Mouse (Mus musculus): ENCODE results near the gene Dock1.
A peak's percentile ranks its signal among the peaks of the same experiment; 100 is the strongest.

Gene Dock1

DNA sequence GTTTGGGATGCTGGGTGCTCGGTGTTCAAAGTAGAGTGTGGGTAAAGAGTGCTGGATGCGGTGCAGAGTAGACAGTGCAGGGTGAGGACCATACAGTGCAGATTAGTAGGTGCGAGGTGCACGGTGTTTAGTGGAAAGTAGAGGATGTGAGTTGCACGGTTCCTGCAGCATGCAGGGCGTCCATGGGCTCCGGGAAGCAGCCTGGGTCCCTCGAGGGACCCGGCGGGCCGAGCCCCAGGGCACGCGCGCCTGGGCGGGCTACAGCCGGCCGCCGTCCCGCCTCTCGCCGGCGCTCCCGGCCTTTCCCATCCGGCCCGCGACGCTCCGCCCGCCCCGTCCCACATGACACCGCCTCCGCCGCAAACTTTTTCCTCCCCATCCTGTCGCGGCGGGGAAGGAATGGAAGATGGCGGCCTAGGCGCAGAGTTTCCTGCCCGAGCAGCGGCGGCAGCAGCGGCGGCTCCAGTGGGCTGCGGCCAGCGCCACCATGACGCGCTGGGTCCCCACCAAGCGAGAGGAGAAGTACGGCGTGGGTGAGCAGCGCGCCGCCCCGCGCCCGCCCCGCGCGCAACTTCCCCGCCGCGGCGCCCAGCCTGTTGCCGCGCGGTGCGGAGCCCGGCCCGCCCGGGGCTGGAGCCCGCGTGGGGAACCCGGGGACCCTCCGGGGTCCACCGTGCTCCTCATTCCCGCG is at the start of gene Dock1:
TSS of gene Dock1 (plus strand) at position 343 of the 691 bp plus-strand sequence.
- DNase-seq = peak; percentile 38 to 42

DNA sequence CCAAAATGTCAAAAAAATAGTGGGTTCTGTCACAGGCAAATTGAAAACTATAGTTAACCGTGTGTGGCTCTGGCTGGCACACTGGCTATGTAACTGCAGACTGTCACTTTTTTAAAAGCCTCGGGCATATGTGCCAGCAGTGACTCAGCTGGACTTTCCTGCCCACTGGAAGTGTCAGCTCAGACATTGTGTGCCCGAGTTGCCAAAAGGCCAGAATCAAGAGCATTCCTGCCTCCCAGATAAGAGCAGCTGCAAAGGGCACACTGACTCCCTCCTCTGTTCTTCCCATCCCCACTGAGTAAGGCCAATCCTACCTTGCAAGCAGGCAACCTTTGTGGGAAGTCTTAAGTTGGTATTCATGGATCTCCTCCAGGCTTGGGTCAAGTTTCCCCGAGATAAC is 42.5 kb upstream of the Dock1 start:
- no peak for DNase-seq

DNA sequence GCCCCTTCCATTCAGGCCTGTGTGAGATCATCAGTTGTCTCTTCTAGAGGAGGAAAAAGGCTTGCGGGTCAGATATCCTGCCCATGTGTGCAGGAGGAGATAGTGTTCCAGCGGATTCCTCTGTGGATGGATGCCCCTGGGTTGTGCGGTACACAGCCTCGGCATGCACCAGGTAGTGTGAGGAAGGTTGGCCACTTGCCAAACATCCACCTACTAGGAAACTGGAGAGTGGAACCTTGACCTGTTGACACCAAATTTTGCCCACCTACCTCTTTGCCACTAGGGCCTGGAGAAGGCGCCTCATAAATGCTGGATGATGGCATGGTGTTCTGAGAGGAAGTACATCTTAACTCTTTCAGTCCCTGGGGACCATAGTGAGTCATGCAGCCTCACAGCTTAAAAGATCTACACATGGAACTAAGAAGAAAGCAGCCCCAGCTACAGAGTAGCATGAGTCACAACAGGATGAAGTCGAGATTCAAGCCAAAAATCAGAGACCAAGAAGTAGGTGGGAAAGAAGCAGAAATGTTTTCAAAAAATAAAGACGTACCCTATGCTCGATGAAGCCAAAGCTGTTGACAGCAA is 20.1 kb upstream of the Dock1 start:
- no peak for DNase-seq

DNA sequence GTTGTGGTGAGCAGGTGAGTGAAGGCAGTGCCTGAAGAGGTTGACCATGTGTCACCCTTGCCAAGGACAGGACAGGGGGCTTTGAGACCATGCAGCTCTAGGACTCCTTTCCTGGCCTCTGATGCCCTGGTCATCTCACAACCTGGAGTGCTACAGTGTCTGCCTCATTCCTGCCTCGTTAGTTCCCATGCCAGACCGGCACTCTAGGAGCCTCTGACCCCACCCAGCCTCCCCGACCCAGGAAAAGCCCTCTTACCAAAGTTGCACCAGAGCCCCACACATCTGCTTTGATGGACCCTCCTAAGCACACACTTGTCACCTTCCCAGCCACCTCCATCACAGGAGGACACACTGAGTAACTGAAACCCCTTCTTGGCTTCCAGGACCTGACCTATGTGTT is 19.4 kb upstream of the Dock1 start:
- no peak for DNase-seq

DNA sequence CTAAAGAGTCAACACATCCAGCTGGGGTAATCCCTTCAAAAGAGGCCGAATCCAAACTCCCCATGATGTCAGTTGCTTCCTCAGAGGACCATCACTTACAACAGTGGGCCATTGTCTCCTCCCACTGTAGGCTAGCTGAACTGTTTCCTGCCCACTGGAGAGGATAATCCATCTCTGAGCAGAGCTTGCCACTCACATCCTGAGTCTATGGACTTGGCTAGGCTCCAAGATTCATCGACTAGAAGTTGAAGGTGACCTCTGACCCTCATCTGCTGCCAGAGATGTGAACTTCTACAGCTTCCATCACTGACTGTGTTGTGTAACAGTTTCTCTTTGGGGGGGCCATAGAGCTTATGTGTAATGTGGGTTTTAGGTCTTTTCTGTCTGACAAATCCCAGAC is 7.2 kb upstream of the Dock1 start:
- DNase-seq = no peak

DNA sequence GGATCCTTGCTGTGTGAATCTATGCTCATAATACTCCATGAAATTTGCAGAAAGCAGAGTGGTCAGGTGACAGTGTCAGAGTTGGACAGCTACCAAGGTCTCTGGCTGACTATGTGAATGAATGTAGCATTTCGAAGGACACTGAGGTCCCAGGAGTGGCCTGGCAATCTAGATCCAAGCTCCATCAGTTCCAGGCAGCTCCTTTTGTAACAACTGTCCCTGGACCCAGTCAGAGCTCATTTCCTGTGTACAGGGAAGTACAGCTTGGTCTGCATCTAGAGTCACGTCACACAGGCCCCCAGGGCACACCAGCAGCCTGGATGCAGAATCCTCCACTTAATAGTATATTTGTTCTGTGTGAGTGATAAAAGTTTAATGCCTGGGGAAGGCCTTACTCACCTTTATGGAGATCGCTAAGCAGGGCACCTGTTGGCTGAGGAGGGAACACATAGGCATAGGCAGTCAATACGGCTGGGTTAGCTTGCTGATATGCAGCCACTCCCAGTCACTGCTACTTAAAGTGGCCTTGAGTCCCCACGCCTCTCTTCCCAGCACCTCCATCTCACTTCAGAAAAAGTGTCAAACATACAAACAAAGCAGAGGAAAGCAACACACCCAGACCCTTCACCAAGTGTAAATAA is 4.7 kb upstream of the Dock1 start:
- no peak for DNase-seq

DNA sequence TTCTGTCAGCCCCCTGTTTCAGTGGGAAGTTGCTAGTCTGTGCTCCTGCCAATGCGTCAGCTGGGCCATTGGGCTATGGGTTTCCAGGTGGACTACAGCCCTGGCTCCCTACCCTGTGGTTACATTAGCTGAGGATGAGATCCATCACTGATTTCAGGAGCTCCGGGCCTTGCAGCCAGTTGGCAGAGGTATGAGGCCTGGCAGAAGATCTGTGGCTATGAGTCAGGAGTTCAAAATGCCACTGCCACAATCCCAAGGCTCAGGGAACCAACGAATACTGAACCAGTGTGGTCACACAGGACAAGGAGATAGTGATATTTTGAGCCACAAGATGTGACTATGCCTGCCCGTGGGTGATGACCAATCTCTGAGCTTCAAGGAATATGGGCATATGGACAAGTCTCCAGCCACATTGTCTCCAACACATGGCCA is 3.2 kb upstream of the Dock1 start:
- DNase-seq = peak; percentile 78 to 84

DNA sequence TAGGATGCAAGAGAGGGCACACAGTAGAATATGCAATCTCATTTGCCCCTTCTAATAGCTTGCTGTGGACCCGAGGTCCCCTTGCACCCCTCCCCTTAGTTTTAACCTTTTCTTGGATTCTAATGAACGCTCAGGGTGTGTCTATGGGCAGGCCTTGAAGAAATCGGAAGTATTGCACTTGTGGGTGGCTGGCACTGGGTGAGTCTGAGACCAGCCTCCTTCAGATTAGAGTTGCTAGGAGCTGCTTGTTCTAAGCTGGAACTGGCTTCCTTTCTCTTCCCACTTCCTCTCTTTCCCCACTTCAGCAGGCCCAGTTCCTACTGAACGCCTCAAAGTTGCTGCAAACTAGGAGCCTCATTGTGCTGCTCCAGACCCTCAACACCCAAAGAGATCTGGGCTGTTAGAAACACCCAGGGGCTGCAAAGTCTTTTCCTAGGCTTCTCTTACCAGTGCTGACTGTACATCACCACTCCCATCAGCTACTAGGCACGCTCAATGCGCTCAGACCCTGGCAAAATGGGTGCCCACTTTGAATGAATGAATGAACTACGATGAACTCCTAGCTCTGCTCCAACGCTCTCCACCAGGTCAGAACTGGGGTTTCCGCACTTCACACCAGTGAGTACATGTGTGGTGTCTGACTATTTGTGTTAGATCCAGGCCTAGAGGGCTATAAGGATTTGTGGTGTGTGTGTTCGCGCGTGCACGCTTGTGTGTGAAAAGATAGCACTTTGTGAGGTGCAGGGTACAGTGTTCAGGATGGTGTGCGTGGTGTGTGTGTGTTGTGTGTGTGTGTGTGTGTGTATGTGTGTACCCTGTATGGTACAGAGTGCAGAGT is 761 bp upstream of the Dock1 start:
- DNase-seq = no peak

DNA sequence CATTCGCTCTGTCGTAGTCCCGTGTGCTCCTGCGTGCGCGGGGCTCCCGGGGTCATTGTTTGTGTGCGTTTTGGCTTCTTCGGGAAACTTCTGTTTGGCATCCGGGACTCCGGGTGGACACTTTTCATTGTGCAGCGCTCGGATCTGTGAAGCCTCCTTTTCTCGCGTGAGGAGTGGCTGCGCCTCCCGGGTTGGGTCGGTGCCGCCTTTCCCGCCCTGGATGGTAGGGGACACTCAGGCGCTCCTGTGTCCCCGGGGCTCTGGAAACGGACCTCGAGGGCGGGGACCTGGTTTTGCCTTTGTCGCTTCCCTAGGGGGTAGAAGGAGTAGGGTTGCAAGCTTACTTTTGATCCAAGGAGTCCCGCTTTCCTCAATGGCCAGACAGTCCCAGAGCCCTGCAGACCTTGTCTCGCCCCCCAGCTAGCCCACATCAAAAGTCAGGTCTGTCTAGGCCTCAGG is 578 bp downstream of the Dock1 start:
- DNase-seq = peak in 1 of 2 experiments; percentile 25

DNA sequence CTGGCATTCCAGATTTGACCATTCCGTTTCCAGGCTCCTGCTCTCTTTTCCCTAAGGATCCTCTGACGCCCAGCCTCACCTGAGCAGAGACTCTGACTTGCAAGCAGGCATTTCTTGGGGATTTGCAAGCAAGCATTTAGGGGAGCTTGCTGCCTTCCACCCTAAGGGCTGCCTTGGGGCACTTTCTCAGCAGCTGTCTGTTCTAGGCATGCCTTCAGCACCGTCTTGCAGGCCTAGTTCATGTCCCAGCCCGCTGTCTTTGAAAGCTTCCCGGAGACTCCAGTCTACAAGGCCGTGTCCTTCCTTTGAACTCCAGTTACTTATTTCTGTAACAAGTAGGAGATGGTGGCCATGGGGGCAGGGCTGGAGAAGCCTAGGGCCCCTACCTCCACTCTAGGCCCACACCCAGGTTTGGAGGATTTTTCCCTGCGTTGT is 1.0 kb downstream of the Dock1 start:
- DNase-seq = no peak

DNA sequence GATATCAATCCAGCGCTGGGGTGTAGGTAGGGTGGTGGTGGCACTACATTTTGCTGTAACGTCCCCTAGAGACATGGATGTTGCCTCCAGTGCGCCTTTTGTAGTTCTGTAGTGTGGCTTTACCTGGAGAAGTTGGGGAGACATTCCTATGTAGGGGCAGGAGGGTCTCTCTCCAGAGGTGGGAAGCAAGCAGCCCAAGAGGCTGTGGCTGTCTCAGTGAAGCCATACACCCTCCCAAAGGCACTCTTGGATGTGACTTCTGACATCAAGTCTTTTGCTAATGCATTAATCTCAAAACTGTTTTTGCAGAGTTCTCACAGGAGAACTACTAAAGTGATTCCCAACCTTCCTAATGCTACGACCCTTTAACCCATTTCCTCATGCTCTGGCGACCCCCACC is 2.7 kb downstream of the Dock1 start:
- no peak for DNase-seq

DNA sequence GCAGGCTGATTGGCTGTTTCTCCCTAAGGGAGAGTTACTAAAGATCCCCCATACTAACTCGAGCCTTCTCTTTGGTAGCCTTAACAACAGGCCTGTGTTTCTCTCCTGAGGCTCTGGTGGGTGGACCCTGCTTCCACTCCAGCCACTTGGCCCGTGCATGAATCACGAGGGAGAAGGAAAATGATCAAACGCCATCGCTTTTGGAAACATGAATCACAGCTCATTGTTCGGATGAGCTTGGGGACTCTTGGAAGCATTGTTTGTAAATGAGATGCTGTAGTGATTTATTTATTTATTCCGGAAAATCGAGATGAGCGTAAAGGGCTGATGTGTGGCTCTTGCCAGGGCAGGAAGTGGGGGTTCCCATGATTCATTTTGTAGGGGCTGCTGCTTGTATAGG is 3.5 kb downstream of the Dock1 start:
- no peak for DNase-seq

DNA sequence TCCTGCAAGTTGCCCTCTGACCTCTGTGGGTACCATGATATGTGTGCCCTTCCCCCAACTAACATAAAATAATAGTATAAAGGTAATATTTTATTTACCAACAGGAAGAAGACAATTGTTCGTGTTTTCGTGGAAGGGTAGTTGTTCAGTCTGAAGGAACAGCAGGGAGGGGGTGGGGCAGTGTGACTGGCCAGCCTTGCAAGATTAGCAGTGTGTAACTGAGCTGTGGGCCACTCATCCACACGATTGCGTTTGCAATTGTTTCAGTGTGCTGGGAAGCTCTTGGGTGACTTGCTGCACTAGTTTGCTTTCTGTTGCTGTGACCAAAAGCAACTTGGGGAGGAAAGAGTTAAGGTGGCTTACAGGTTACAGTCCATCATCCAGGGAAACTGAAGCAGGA is 7.4 kb downstream of the Dock1 start:
- DNase-seq = no peak

DNA sequence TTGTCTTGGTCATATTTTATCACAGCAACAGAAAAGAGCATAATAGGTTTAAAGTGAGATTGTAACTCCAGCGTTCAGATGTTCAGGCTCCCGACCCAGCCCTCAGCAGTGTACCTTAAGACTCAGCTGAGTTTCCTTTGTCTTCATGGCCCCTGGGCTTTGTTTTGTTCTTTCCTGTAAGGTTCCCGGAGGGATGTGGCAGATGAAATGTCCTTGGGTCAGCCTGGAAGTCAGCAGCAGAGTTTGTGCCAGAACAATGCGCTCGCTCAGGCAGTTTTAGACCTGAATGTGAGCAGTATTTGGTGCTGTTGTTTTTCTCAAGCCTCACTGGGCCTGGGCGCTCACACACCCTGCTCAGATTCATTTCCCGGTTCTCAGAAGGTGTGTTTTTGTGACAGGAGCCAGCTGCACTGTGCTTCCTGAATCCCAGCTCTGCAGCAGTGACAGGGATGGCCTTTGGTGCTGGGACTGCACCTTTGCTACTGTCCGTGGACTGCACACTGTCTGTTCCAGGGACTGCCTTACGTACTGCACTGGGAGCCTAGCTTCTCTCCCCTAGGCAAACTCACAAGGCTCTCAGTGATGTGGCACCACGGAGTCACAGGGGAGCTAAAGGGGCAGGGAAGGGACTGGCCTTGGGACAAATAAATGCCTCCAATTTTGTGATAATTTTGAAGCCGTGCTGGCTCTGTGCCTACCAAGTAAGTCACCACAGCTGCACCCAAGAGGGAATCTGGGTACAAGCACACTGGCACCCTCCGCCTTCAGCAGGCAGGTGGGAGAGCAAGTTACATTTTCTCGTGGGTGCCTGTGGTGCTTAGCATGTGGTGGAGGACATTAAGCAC is 9.1 kb downstream of the Dock1 start:
- no peak for DNase-seq

DNA sequence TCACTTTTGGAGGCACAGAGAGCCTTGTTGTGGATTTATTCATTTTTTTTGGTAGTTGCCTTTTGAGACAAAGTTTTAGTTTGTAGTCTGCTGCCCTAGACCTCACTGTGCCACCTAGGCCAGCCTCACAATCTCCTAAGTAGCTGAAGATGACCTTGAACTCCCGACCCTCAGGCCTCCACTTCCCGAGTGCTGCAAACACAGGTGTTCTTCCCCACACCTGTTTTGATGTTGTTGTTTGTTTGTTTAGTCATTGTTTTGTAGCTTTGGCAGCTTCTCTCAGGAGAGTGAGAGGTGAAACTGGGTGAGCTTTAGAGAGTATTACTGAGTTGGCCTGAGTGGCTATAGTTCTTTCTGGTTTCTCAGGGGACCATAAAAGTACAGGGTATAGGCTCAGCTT is 9.7 kb downstream of the Dock1 start:
- DNase-seq = no peak

DNA sequence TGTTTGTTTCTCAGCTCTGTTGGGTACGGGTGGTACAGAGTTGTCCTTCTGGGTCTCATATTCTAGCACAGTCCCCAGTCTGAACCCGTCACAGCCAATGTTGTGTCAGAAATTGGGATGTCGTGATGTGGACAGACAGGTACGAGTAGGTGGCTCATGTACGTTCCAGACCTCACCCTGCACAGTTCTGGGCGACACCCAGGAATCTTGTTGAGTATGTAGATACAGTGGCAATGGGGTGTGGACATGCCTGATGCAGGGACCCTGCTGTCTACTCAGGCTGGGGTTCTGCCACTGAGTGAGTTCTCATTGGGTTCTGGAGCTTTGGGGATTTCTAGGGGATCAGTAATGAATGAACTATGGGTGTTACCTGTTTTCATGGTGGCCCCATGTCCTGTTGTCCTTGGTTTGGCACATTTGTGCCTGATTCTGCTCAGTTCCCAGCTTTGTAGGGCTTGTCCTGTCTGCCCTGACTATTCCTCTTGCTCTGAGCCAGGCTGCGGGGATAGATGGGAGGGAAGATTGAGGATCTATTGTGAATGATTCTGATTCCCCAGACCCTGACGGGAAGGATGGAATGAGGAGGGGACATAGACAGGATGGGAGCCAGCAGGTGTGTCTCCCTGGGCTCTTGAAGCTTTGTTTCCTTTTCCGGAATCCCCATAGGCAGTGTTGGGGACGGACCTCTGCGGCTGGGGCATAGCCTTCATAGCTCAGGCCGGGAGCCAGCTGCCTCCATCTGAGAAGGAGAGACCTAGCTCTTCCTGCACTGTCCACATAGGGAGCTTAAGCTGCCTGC is 11.5 kb downstream of the Dock1 start:
- no peak for DNase-seq

DNA sequence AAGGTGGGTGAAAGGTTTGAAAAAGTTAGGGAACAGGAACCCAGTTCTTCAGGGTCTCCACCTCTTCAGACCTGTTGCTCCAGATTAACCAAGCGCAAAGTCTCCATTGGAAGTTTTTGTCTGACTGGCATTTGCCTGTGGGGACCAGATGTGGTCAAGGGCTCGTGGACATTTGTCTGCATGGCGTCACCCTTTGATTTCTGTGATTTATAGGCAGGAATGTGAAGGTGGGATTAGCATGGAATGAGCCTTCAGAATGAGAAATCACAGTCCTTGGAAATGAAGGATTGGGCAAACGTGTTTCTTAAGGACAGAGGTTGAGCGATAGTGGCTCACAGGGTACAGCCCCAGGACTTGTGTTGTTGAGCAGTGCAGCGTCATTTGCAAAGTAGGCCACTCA is 17.9 kb downstream of the Dock1 start:
- DNase-seq = no peak

DNA sequence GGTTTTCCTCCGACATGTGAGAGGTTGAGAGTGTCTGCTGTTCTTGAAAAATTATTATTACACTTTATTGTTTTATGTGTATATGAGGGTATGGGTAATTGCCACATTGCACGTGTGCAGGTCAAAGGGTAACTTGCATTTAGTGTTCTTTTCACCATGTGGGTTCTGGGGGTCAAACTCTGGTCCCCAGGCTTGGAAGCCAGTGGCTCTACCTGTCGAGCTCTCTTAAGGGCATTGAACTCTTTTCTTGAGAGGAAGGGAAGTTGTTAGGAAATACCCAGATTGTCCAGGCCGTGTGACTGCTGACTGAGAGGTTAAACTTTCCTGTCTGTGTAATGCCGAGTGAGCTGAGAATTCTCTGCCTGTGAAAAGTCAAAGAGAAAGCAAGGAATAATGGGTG is 19.7 kb downstream of the Dock1 start:
- DNase-seq = no peak

DNA sequence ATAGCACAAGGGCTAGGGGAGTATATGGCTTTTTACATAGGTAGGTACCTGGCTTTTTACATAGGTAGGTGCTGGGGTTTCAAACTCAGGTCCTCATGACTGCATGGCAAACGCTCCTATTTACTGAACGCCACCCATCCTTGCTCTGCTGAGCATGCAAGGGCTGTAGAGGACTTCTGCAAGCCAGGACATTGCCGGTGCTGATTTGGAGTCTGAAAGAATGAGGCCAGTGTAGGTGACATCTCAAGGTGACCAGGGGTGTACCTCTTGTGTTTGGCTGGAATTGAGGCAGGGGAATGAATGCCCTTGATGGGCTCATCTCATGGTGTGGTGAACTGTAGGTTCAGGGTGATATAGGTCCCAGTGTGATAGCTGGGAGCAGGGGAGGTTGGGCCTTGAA is 20.4 kb downstream of the Dock1 start:
- no peak for DNase-seq

DNA sequence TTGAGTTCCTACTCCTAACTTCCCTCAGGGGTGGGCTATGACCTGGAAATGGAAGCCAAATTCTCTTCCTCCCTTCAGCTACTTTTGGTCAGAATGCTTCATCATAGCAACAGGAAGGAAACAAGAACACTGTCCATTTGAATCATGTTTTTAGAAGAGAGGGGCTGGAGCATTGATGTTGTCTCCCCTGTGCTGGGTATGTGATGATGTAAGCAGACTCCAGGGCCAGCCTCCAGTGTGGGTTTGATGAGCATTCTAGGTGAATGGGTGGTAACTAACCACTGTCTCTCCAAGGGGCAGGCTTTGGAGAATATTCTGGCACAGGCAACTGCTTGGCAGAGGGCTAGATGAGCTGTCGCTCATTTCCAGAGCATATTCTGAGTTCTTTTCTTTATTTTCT is 22.9 kb downstream of the Dock1 start:
- DNase-seq = no peak

DNA sequence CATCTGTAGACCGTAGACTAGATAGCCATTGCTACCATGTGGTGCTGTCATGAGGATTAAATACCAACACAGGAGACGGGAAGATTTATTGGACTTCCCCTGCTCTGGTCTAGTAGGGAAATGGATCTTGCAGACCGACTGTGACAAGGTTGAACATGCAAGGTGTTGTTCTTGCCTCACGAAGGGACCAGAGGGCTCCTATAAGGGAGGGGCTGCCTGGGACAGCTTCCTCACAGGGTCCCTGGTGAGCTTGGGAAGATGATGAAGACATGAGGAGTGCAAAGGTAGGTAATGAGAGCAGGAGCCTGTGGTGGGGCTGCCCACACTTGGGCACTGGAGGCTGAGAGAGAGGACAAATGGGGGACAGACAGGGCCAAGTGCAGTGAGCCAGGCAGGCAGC is 25.0 kb downstream of the Dock1 start:
- no peak for DNase-seq

All from cerebellum, postnatal 14 days (tissue).